Comparison of ENCODE assay signal across 21 mouse cellular contexts in the genomic region with DNA sequence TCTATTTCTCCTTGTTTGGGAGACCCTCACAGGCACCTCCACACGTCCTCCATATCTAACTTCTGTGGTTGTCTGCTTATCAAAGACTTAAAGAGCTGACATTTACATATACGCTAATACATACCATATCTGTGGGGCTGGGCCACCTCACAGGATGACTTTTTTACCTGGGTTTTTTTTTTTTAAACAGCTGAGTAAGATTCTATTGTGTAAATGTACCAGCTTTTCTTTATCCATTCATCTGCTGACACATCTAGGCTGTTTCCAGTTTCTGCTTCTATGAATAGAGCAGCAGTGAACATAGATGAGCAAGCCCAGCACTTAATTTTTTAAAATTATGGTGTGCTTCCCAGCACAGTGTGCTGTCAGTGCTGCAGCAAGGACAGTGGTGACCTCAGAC. TPM values are rescaled to one million over a fixed set of nuclear protein-coding genes. Genes with fewer than 3 reads are reported as not detected.
DNase-seq lines count a peak whose midpoint lies in the region; ATAC-seq and TF ChIP-seq lines count a peak whose summit lies in the region.
"Had no signal": no experiment of that assay in that cellular context is flagged by ENCODE, and none has a peak within 500 bp of the region (broad histone marks: within the 10 kb centered on the region; RNA-seq: fewer than 3 reads in every experiment).

No protein-coding gene starts in this region.

- H3K4me2 ChIP-seq in forebrain, embryonic 15.5 days (replicated peaks): no peak overlapping the region
- no peak overlapping the region for H3K4me2 ChIP-seq in forebrain, embryonic 12.5 days
- H3K4me2 ChIP-seq in liver, embryonic 15.5 days: peak overlapping the region; percentile 80
- H3K4me2 ChIP-seq: hindbrain, embryonic 13.5 days; limb, embryonic 15.5 days; neural tube, embryonic 13.5 days had no signal

- no peaks in the 10 kb centered on the region for H3K27me3 ChIP-seq in forebrain, embryonic 15.5 days
- no peaks in the 10 kb centered on the region for H3K27me3 ChIP-seq in forebrain, embryonic 12.5 days
- no peaks in the 10 kb centered on the region for H3K27me3 ChIP-seq in liver, embryonic 15.5 days
- H3K27me3 ChIP-seq: hindbrain, embryonic 13.5 days; limb, embryonic 15.5 days; neural tube, embryonic 13.5 days; Patski had no signal

- TF ChIP-seq POLR2A in bone marrow macrophage, adult 2 months (IDR thresholded peaks at IDR 0.05; ENCODE audit: borderline replicate concordance, low read depth, low read length): no peak

- no peaks in the 10 kb centered on the region for H3K9me3 ChIP-seq in forebrain, embryonic 15.5 days
- no peaks in the 10 kb centered on the region for H3K9me3 ChIP-seq in forebrain, embryonic 12.5 days
- H3K9me3 ChIP-seq in liver, embryonic 15.5 days (replicated peaks): no peaks in the 10 kb centered on the region
- H3K9me3 ChIP-seq: heart, embryonic 10.5 days; hindbrain, embryonic 13.5 days; limb, embryonic 15.5 days; neural tube, embryonic 13.5 days had no signal

- ATAC-seq in forebrain, embryonic 15.5 days (replicated peaks): no peak
- no peak for ATAC-seq in forebrain, embryonic 12.5 days (ENCODE audit: low FRiP score)
- no peak for ATAC-seq in liver, embryonic 15.5 days (ENCODE audit: insufficient read depth)
- ATAC-seq: intestine, embryonic 16.5 days; Patski had no signal

- H3K9ac ChIP-seq in forebrain, embryonic 15.5 days (replicated peaks): no peak overlapping the region
- H3K9ac ChIP-seq in forebrain, embryonic 12.5 days: no peak overlapping the region
- H3K9ac ChIP-seq in liver, embryonic 15.5 days: 0 out of 2 replicates have a peak overlapping the region, but pooled peaks have one; percentile 13
- H3K9ac ChIP-seq: hindbrain, embryonic 13.5 days; limb, embryonic 15.5 days; neural tube, embryonic 13.5 days had no signal

- H3K36me3 ChIP-seq in forebrain, embryonic 15.5 days: peaks cover 3% of the 10 kb centered on the region; the same call in 1 of the 2 replicates
- peaks cover 12% of the 10 kb centered on the region; the same call in 1 of the 2 replicates for H3K36me3 ChIP-seq in forebrain, embryonic 12.5 days (replicated peaks)
- peaks cover 12% of the 10 kb centered on the region; the same call in 1 of the 2 replicates for H3K36me3 ChIP-seq in liver, embryonic 15.5 days (replicated peaks)
- H3K36me3 ChIP-seq: hindbrain, embryonic 13.5 days; limb, embryonic 15.5 days had no signal

- peak; percentile 48 for DNase-seq in CD4-positive helper T cell, adult 2 months (ENCODE audit: low read depth, low spot score)
- no peak for DNase-seq in kidney, postnatal 4 days
- no peak for DNase-seq in left cerebral cortex, postnatal 14 days (ENCODE audit: low spot score in 2 of 2)
- no peak for DNase-seq in heart, postnatal 14 days
- DNase-seq: adrenal gland, adult 8-10 months; cerebellum, adult 11 months; cerebellum, postnatal 10 days; embryo, embryonic 11 days; midbrain, embryonic 14.5 days; thymus, adult 18-20 months had no signal

- intact Hi-C loops in left cerebral cortex, postnatal 14 days (cut with DNase I): no loop called here
- intact Hi-C loops in heart, postnatal 14 days (cut with DNase I): no loop called here

- peaks cover 22% of the 10 kb centered on the region for H3K4me1 ChIP-seq in forebrain, embryonic 15.5 days
- 0 out of 2 replicates have a peak, but pooled peaks cover 3% of the 10 kb centered on the region for H3K4me1 ChIP-seq in forebrain, embryonic 12.5 days
- H3K4me1 ChIP-seq in bone marrow macrophage, adult 2 months (ENCODE audit: control insufficient read depth, insufficient read depth, low read length): peaks cover 54% of the 10 kb centered on the region
- peaks cover 93% of the 10 kb centered on the region for H3K4me1 ChIP-seq in liver, embryonic 15.5 days (replicated peaks)
- H3K4me1 ChIP-seq: neural tube, embryonic 13.5 days had no signal

- H3K27ac ChIP-seq in forebrain, embryonic 15.5 days (replicated peaks): peak overlapping the region; percentile 44; the same call in 1 of the 2 replicates
- H3K27ac ChIP-seq in forebrain, embryonic 12.5 days: no peak overlapping the region
- H3K27ac ChIP-seq in bone marrow macrophage, adult 2 months (ENCODE audit: insufficient read depth, low read depth, low read length): peak overlapping the region; percentile 75
- H3K27ac ChIP-seq in liver, embryonic 15.5 days (replicated peaks): peak overlapping the region; percentile 91
- H3K27ac ChIP-seq: forebrain, embryonic 10.5 days; heart, embryonic 10.5 days; hindbrain, embryonic 13.5 days; limb, embryonic 15.5 days; neural tube, embryonic 13.5 days had no signal

- H3K4me3 ChIP-seq in forebrain, embryonic 15.5 days: no peak overlapping the region
- no peak overlapping the region for H3K4me3 ChIP-seq in forebrain, embryonic 12.5 days (replicated peaks)
- no peak overlapping the region for H3K4me3 ChIP-seq in bone marrow macrophage, adult 2 months (ENCODE audit: insufficient read depth, low read length)
- H3K4me3 ChIP-seq in liver, embryonic 15.5 days (replicated peaks): no peak overlapping the region
- H3K4me3 ChIP-seq: forebrain, embryonic 10.5 days; heart, embryonic 10.5 days; hindbrain, embryonic 13.5 days; limb, embryonic 15.5 days; neural tube, embryonic 13.5 days had no signal

- no peak for TF ChIP-seq CTCF in bone marrow macrophage, adult 2 months (IDR thresholded peaks at IDR 0.05; ENCODE audit: low read depth, low read length)

- WGBS in forebrain, embryonic 15.5 days: 91% methylated on average over 2 of the region's 2 CpGs
- WGBS in forebrain, embryonic 12.5 days: 87% methylated on average over 2 of the region's 2 CpGs
- WGBS in liver, embryonic 15.5 days (ENCODE audit: insufficient replicate concordance): 10% methylated on average over 2 of the region's 2 CpGs

RNA-seq across cellular contexts. Expression of a gene that starts 19.6 kb away (rescaled TPM):
- 73.6 and 81.7 TPM in 2 replicates for polyA plus RNA-seq in forebrain, embryonic 15.5 days (2015; fragmentation: Nextera tagmentation; extraction: Ambion mirVana)
- polyA plus RNA-seq in forebrain, embryonic 12.5 days (2016; fragmentation: Nextera tagmentation; extraction: Ambion mirVana): 97.7 and 106 TPM in 2 replicates
- polyA plus RNA-seq in bone marrow macrophage, adult 2 months (2012; ENCODE audit: insufficient read depth, insufficient read length, missing spikeins): 37.0 and 42.9 TPM in 2 replicates
- polyA plus RNA-seq in liver, embryonic 15.5 days (2015; fragmentation: Nextera tagmentation; extraction: Ambion mirVana): 77.5 and 87.2 TPM in 2 replicates
- 10 to 100 TPM; 12.4 to 14.9 TPM for total RNA-seq in left cerebral cortex, postnatal 14 days (2021)
- 10 to 100 TPM; 10.3 TPM for total RNA-seq in heart, postnatal 14 days (2021)
